Mouse (Mus musculus): ENCODE data around the gene Zbtb8a. TPM values are rescaled to one million over a fixed set of nuclear protein-coding genes. Genes with fewer than 3 reads are reported as not detected.

Zbtb8a gene
- total and polyA plus RNA-seq, 2 experiments from 2014 or later, result 15.5 to 22.9 TPM

DNA sequence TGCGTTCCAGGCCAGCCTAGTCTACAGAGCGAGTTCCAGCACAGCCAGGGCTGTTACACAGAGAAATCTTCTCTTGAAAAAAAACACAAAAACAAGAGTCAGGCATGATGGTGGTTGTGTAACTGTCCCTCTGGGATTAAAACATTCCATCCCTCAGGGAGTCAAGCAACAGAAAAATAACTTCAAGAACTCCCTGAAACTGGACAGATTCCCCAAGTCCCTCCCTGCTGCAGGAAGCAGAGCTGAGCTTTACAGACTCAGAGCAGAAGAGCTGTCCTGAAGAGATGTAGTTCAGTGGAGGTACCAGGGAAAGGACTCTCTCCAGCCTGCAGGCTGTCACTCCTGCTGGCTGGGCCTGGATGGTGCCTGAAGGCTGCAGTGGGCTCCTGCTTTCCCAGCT, 4.6 kb upstream of the Zbtb8a start:
- no peaks in the 10 kb centered on the region for H3K9me3 ChIP-seq (ENCODE audit: low read length)
- H3K4me2 ChIP-seq (ENCODE audit: low read depth, low read length, poor library complexity, severe bottlenecking), result no peak overlapping the region
- 91% methylated on average over 2 of the region's 2 CpGs for WGBS
- H3K4me3 ChIP-seq (ENCODE audit: low read depth, low read length), result no peak overlapping the region
- no peak for ATAC-seq (ENCODE audit: low FRiP score)
- H3K27me3 ChIP-seq (ENCODE audit: insufficient read depth, low read length), result no peaks in the 10 kb centered on the region
- no peaks in the 10 kb centered on the region for H3K36me3 ChIP-seq (ENCODE audit: insufficient read depth, low read length)
- H3K27ac ChIP-seq (ENCODE audit: low read depth, low read length), result no peak overlapping the region
- no peak for DNase-seq (ENCODE audit: low spot score)
- H3K4me1 ChIP-seq (ENCODE audit: insufficient read depth, low read length), result no peaks in the 10 kb centered on the region
- TF ChIP-seq CTCF (IDR thresholded peaks at IDR 0.05), result no peak
- H3K9ac ChIP-seq (replicated peaks; ENCODE audit: low read length, poor library complexity, severe bottlenecking), result no peak overlapping the region

DNA sequence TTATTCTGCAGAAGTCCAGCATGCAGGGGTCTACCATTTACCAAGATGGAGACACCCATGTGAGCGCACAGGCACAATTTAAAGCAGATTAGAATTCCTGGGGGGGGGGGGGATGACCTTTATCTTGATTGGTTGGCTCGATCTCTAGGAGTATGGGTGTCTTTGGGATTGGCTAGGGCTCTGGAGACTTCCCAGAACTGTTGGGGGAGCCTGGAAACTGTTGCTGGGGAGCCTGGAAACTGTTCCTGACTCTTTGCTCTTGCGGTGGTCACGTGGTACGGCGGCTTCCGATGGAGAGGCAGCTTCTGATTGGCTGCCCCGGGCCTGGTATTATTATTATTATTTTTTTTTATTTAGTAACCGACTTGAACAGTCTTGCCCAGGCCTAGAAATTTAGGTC, 4.1 kb upstream of the Zbtb8a start:
- H3K36me3 ChIP-seq (ENCODE audit: insufficient read depth, low read length), result no peaks in the 10 kb centered on the region
- DNase-seq (ENCODE audit: low spot score) (no peak), ATAC-seq (ENCODE audit: low FRiP score) (no peak)
- no peaks in the 10 kb centered on the region for H3K4me1 ChIP-seq (ENCODE audit: insufficient read depth, low read length)
- H3K9ac ChIP-seq (replicated peaks; ENCODE audit: low read length, poor library complexity, severe bottlenecking), result no peak overlapping the region
- no peak overlapping the region for H3K4me2 ChIP-seq (ENCODE audit: low read depth, low read length, poor library complexity, severe bottlenecking)
- WGBS, result 89% methylated on average over 9 of the region's 9 CpGs
- H3K9me3 ChIP-seq (ENCODE audit: low read length), result no peaks in the 10 kb centered on the region
- no peak for TF ChIP-seq CTCF (IDR thresholded peaks at IDR 0.05)
- no peak overlapping the region for H3K27ac ChIP-seq (ENCODE audit: low read depth, low read length)
- no peak overlapping the region for H3K4me3 ChIP-seq (ENCODE audit: low read depth, low read length)
- no peaks in the 10 kb centered on the region for H3K27me3 ChIP-seq (ENCODE audit: insufficient read depth, low read length)

DNA sequence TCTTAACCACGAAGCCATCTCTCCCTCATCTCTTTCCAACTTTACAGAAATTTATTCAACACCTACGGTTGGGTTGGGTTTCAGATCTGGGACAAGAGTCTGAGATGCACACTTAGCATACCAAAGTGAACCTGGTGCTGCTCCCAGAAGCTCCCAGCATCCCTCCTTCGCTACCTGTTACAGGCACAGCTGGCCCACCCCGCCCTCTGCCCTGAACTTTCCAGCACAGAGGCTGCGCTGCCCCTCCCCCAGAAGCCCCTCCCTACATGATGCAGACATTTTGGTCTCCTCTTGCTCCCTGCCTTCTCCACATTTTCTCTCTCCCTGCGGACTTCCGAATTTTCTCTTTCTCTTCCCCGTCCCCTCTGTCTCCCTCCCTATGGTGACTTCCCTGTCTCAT, 3.2 kb upstream of the Zbtb8a start:
- H3K4me1 ChIP-seq (ENCODE audit: insufficient read depth, low read length), result no peaks in the 10 kb centered on the region; the same call in 1 of the 2 replicates
- 82% methylated on average over 8 of the region's 8 CpGs for WGBS
- no peak for TF ChIP-seq CTCF (IDR thresholded peaks at IDR 0.05)

DNA sequence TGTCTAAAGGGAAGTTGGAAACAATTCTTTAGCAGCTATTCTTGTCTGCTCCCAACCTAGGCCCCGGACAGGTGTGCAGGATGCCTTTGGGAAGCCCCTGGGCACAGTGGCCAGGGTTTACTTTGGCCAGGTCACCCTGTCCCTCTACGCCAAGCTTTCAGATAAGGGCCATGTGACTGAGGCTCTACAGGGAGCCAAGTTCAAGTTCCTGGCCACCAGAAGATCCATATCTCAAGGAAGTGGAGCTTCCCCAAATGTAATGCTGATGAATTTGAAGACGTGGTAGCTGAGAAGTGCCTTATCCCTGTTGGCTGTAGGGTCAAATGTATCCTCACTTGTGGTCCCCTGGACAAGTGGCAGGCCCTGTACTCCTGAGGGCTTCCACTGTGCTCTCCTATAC, 1.9 kb upstream of the Zbtb8a start:
- DNase-seq (ENCODE audit: low spot score), result no peak
- ATAC-seq (ENCODE audit: low FRiP score), result no peak
- WGBS, result 84% methylated on average over 3 of the region's 3 CpGs
- TF ChIP-seq CTCF (IDR thresholded peaks at IDR 0.05), result no peak
- H3K27ac ChIP-seq (ENCODE audit: low read depth, low read length), result no peak overlapping the region
- H3K27me3 ChIP-seq (ENCODE audit: insufficient read depth, low read length), result no peaks in the 10 kb centered on the region
- H3K9me3 ChIP-seq (ENCODE audit: low read length), result no peaks in the 10 kb centered on the region
- no peak overlapping the region for H3K4me2 ChIP-seq (ENCODE audit: low read depth, low read length, poor library complexity, severe bottlenecking)
- H3K4me3 ChIP-seq (ENCODE audit: low read depth, low read length), result no peak overlapping the region
- H3K36me3 ChIP-seq (ENCODE audit: insufficient read depth, low read length), result no peaks in the 10 kb centered on the region
- no peak overlapping the region for H3K9ac ChIP-seq (replicated peaks; ENCODE audit: low read length, poor library complexity, severe bottlenecking)
- H3K4me1 ChIP-seq (ENCODE audit: insufficient read depth, low read length), result no peaks in the 10 kb centered on the region; the same call in 1 of the 2 replicates

More for the DNA sequence above, 3.2 kb upstream of the Zbtb8a start:
- H3K9ac ChIP-seq (replicated peaks; ENCODE audit: low read length, poor library complexity, severe bottlenecking), result no peak overlapping the region
- no peaks in the 10 kb centered on the region for H3K36me3 ChIP-seq (ENCODE audit: insufficient read depth, low read length)
- no peak overlapping the region for H3K4me2 ChIP-seq (ENCODE audit: low read depth, low read length, poor library complexity, severe bottlenecking)
- no peak overlapping the region for H3K4me3 ChIP-seq (ENCODE audit: low read depth, low read length)
- H3K9me3 ChIP-seq (ENCODE audit: low read length), result no peaks in the 10 kb centered on the region
- DNase-seq (ENCODE audit: low spot score) (no peak), ATAC-seq (ENCODE audit: low FRiP score) (no peak)
- H3K27me3 ChIP-seq (ENCODE audit: insufficient read depth, low read length), result no peaks in the 10 kb centered on the region
- no peak overlapping the region for H3K27ac ChIP-seq (ENCODE audit: low read depth, low read length)

DNA sequence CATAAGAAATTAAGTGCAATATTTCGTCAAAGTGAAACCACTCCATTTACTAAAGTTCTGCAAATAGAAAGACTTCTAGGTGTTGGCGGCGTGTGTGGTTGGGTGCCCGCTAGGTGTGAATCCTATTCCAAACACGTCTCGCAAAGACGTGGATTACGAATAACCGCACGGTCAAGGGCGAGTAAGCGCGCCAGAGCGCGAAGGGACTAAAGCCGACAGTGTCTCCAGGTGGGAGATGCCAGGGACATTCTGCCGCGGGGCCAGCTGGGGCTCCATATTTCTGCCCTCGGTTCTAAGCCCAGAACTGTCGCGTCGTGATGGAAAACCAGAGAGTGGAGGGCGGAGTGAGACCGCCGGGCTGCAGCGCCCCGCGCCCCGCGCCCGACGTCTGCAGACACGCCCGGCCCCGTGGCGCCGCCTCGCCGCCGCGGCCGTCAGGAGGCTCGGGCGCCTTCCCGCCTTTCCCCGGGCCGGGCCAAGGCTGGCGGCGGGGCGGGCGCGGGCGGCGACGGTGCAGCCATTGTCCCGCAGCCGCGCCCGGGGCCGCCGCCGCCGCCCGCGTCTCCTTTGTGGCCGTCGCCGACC, 863 bp downstream of the Zbtb8a start:
- no peaks in the 10 kb centered on the region; the same call in 1 of the 2 replicates for H3K4me1 ChIP-seq (ENCODE audit: insufficient read depth, low read length)

DNA sequence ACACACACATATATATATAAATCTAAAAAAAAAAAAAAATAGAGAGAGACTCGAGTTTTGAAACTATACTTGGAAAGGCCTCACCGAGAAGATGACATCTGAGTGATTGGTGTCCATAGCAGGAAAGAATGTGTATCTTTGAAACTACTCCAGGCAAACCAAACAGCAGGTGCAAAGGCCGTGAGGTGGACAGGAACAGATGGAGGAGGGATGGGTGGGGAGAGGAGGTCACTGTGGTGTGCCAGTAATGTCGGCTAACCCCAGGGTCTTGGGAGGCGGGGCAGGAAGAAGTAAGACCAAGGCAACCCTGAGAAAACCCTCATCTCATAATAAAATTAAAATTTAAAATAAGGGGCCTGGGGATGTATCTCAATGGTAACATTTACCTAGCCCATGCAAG, 2.1 kb downstream of the Zbtb8a start:
- Histone ChIP-seq H3K9ac (replicated peaks; ENCODE audit: low read length, poor library complexity, severe bottlenecking) (no peak overlapping the region), H3K4me3 (ENCODE audit: low read depth, low read length) (no peak overlapping the region), H3K36me3 (ENCODE audit: insufficient read depth, low read length) (no peaks in the 10 kb centered on the region), H3K9me3 (ENCODE audit: low read length) (no peaks in the 10 kb centered on the region), H3K27ac (ENCODE audit: low read depth, low read length) (no peak overlapping the region), H3K4me1 (ENCODE audit: insufficient read depth, low read length) (no peaks in the 10 kb centered on the region; the same call in 1 of the 2 replicates), H3K4me2 (ENCODE audit: low read depth, low read length, poor library complexity, severe bottlenecking) (no peak overlapping the region), H3K27me3 (ENCODE audit: insufficient read depth, low read length) (no peaks in the 10 kb centered on the region)
- ATAC-seq (ENCODE audit: low FRiP score) (no peak), DNase-seq (ENCODE audit: low spot score) (no peak)
- WGBS, result 73% methylated on average over 5 of the region's 5 CpGs
- no peak for TF ChIP-seq CTCF (IDR thresholded peaks at IDR 0.05)

More for the DNA sequence above, 863 bp downstream of the Zbtb8a start:
- Histone ChIP-seq H3K4me3 (ENCODE audit: low read depth, low read length) (peak overlapping the region; percentile 80), H3K27me3 (ENCODE audit: insufficient read depth, low read length) (no peaks in the 10 kb centered on the region), H3K36me3 (ENCODE audit: insufficient read depth, low read length) (no peaks in the 10 kb centered on the region), H3K27ac (ENCODE audit: low read depth, low read length) (peak overlapping the region; percentile 89), H3K4me2 (ENCODE audit: low read depth, low read length, poor library complexity, severe bottlenecking) (peak overlapping the region; percentile 58), H3K9me3 (ENCODE audit: low read length) (no peaks in the 10 kb centered on the region), H3K9ac (replicated peaks; ENCODE audit: low read length, poor library complexity, severe bottlenecking) (peak overlapping the region; percentile 92)
- WGBS, result under 1% methylated on average over 30 of the region's 68 CpGs
- ATAC-seq (ENCODE audit: low FRiP score), result peak; percentile 49
- peak; percentile 30 for TF ChIP-seq CTCF (IDR thresholded peaks at IDR 0.05)
- peak; percentile 64 for DNase-seq (ENCODE audit: low spot score)

Measured in midbrain, postnatal 0 days (tissue).